Mouse (Mus musculus): ENCODE data around the gene Mrpl46. TPM values are rescaled to one million over a fixed set of nuclear protein-coding genes. Genes with fewer than 3 reads are reported as not detected.

Gene Mrpl46
- 10 to 100 TPM; 29.9 to 30.4 TPM for total RNA-seq (2021)

- peak; percentile 83 to 84 for DNase-seq
These were observed at the start of gene Mrpl46, which contains the start of gene Mrps11 for GRCm38 (mm10) chr7:78782639-78783581. Gene Mrpl46, minus strand, starts transcription at chr7:78783531. Gene Mrps11, plus strand, starts transcription at chr7:78783119.

DNA sequence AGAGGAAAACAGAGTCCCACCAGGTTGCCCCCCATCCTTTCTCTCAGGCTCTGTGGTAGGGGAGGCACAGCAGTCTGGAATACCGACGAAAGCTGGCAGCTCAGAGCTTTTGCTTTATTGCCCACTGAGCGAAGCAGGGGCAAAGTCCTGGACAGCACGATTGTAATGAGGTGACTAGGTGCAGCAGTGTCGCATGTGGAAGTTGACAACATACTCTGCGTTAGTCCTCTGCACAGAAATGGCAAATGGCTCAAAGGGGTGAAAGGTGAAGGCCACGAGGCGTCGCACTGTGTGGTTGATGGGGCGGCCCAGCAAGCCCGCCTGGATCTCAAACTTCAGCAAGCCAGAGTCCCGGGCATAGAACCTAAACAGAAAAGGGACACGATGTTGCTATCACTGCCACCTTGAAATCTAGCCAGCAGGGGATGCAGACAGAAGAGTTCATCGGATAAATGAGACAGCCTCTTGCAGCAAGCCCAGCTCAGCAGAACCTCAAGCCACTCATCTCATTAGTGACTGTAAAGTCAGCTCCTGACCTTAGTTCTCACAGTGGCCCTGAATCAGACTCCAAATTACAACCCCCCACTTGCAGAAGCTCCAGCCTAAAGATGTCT lies 44.5 kb upstream of the Mrpl46 start:
- DNase-seq, result no peak

DNA sequence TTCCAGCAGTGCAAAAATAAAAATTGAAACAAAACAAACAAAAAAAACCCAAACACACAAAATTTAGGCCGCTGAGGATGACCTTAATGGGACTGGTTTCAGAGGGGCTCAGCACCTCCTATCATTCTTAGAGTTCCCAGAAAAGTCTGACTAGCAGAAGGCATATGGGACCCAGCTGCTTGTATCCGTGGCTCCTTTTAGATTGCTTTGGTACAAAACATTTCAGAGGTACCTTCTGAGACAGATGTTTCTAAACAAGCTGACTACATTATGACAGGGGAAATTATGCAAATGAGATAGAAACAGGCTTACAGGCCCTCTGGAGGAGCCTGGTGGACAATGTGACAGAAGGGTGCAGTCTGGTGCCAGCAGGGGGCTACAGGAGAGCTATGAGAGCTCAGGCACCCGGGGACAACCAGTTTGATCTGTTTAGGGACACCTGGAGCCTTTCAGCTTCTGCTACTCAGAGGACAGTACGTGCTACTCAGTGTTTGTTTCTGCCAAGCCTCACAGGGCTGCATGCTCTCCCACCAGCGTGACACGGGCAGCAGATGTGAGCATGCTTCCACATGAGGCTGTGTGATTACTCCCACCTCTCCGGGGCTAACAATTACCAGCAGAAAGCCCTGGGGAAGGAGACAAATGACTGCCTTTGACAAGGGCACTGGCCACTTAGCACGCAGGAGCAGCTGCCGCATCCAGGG lies 43.5 kb upstream of the Mrpl46 start:
- no peak for DNase-seq

GRCm38 (mm10) chr7:78818336-78818735 lies 35.0 kb upstream of the Mrpl46 start:
- no peak for DNase-seq

DNA sequence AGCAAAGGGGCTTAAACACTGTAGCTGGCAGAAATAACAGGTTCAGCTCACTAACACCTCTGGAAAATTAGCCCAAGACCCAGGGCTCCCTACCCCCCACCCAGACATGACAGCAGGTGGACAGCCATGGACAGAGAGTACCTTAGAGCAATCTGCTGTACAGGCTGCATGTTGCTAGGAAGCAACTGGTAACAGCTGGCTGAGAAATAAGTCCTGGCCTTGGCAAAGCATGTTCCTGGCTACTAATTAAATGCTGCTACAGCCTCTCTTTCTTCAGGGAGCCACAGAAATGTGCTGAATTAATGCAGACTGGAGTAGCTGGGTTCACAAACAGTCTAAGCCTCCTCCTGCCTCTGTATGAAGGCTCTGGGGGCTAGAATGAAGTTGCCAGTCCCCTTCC lies 31.4 kb upstream of the Mrpl46 start:
- DNase-seq, result no peak

GRCm38 (mm10) chr7:78813791-78814190 lies 30.5 kb upstream of the Mrpl46 start:
- no peak for DNase-seq

DNA sequence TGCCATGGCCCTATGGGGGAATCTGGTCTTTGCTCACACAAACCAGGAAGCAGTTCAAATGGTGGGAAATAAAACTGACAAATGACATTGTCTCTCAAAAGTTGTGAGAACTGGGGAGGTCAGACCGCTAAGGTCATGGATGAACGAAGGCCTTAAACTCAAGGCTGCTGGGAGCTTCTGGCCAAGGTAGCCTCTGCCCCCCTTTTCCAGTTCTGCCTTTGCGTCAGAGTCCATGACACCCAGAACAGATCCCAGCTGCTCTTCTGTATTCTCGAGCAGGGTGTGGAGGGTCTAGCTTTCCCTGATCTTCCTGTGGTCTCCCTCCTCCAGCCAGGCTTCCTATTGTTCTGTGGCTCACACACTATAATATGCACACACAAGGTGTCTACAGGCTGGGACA lies 23.9 kb upstream of the Mrpl46 start:
- DNase-seq, result no peak

DNA sequence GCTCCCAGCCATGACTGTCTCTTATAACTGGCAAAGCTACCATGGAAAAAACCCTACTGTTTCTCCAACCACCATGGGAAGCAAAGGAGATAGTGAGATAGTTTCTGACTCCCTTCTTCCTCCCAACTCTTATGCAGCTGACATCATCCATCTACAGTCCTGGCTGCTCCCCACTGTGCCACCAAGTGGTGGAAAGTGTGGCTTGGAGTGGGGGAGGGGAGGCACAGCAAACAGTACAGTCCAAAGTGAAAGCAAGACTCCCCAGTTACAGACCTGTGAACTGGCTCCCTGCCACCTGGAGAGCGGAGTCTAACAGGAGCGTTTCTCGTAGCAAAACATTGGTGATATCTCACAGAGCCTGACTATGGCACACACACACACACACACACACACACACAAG lies 20.5 kb upstream of the Mrpl46 start:
- DNase-seq, result no peak

DNA sequence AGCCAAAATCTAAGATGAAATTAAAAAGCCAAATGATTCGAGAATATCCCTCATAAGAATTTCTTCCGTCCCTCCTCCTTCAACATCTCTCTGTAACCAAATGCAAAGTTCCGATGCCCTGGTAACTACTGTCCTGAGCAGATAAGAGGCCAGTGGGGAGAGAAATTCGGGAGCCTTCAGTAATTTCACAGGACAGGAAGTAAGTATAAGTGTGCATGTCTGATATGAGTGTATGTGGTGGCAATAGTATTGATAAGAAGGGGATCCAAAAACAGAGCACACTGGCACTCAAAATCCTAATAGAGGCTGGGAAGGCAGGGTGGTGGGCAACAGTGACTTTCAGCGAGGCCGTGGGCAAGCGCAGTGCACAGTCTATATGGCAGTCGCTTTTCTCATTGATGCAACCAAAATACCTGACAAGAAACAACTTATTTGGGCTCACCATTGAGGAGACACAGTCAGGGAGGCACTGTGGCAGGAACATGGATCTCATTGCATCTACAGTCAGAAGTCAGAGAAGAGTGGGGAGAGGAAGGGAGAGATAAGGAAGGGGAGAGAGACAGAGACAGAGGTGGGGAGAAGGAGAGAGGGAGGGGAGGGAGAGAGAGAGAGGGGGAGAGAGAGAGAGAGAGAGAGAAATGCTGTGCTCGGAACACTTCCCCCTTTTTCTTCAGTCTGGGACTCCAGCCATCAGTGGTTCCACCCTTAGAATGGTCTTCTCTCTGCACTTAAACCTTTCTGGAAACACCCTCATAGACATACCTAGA lies 16.6 kb upstream of the Mrpl46 start:
- DNase-seq, result no peak

- peak; percentile 67 to 70 for DNase-seq
These were observed 14.6 kb upstream of the Mrpl46 start for GRCm38 (mm10) chr7:78797843-78798455.

DNA sequence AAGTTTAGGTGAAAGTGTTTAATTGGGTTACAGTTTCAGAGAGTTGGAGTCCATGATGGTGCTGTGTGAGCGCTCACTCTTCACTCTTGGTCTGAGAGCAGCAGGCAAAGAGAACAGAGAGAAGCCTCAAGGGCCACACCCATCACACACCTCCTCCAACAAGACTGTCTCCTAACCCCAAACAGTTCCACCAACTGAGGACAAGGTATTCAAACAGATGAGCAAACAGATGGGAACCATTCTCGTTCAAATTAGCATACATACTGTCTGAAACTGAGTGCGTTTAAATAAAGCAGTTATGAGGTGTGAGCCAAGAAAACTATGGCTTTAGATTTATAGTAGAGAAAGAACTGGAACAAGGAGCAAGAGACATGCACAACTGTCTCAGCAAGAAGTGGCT lies 13.3 kb upstream of the Mrpl46 start:
- no peak for DNase-seq

DNA sequence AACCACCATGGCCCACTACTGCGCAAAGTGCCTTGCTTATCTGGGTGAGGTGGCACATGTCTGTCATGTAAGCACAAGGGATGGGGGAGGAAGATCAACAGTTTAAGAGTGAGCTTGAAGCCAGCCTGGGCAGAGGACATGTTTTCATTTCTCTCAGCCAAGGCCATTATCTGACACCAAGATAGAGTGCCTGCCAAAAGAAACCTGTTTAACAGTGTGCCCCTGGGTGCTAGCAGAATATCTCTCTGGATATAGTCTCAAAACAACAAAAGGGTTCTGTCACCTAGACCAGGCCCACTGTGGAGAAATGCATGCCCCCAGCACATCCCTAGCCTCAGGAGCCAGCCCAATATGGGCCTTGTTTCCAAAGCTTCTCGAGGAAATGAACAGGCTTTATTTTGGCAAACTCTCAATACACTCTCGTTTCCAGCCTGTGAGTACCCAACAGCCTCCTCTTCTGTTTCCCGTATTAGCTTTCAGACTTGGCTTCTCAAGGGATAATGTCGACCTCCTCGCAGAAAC lies 11.3 kb upstream of the Mrpl46 start:
- DNase-seq, result no peak

GRCm38 (mm10) chr7:78793895-78794570 lies 10.7 kb upstream of the Mrpl46 start:
- DNase-seq, result no peak

GRCm38 (mm10) chr7:78791359-78792222 lies 8.3 kb upstream of the Mrpl46 start:
- peak; percentile 27 to 53 for DNase-seq

DNA sequence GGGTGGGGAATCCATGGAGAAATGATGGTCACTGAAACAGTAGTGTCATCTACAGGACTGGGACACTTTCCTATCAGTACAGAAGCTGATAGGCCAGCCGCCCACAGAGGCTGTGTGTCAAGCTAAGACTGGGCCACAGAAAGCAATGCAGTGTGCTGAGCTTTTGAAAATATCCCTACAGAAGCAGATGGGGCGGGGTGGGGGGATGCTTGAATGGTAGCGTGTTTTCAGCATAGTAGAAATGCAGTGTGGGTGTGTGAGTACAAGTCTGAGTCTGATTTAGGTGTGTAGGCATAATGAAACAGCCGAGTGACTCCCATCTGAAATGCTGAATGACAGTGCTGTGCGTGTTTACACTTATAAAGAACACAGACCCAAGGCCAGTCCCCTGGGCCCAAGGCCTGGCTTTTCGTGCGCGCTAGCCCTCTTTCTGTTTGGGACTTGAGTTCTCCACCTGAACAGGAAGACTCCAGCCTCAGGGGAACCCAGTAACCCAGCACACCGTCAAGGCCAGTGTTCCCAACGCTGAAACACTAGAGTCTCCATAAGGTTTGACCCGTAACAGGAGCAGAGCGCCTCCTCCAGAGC lies 4.6 kb upstream of the Mrpl46 start:
- DNase-seq, result peak; percentile 33 to 46

- no peak for DNase-seq
These were observed 2.6 kb upstream of the Mrpl46 start for GRCm38 (mm10) chr7:78785906-78786305.

- DNase-seq, result no peak
These were observed 4.6 kb downstream of the Mrpl46 start for GRCm38 (mm10) chr7:78778741-78779140.

DNA sequence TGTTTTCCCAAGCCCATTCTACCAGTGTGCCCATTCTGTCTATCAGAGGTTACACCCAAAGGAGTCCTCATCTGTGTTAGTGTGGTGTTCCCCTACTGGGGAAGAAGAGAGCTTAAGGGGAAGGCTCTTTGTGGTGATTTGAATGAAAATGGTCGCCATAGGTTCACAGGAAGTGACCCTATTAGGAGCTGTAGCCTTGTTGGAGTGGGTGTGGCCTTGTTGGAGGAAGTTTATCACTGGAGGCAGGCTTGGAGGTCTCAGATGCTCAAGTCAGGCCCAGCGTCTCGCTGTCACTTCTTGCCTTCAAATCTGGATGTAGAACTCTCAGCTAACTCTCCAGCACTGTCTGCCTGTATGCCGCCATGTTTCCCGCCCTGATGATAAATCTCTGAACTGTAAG lies 12.4 kb downstream of the Mrpl46 start:
- DNase-seq, result no peak

GRCm38 (mm10) chr7:78769075-78769652 lies 14.2 kb downstream of the Mrpl46 start:
- DNase-seq, result no peak

All from layer of hippocampus, postnatal 36 days (tissue).